34 mouse cellular contexts compared by ENCODE assay signal in the genomic region with DNA sequence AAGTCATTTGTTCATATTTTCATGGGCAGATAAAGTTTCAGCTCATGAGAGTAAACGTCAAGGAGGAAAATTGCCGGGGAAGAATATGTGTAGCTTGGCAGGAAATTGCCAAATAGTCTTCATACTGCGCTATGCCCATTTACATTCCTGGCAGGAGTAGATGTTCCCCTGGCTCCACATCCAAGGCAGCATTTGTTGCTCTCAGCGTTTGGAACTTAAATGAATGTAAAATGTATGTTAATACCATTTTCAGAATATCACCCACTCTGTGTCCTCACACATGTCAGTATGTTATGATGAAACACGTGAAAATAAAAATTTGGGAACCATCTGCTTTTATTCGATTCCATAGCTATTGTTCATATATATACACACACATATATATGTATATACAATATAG. TPM values are rescaled to one million over a fixed set of nuclear protein-coding genes. Genes with fewer than 3 reads are reported as not detected.
DNase-seq lines count a peak whose midpoint lies in the region; ATAC-seq and TF ChIP-seq lines count a peak whose summit lies in the region.
"Had no signal": no experiment of that assay in that cellular context is flagged by ENCODE, and none has a peak within 500 bp of the region (broad histone marks: within the 10 kb centered on the region; RNA-seq: fewer than 3 reads in every experiment).

No protein-coding gene starts in this region.

- no peak overlapping the region for H3K4me3 ChIP-seq in embryonic facial prominence, embryonic 14.5 days (ENCODE audit: low read depth, low read length)
- no peak overlapping the region for H3K4me3 ChIP-seq in embryonic facial prominence, embryonic 10.5 days
- H3K4me3 ChIP-seq in forebrain, embryonic 15.5 days, result no peak overlapping the region
- no peak overlapping the region for H3K4me3 ChIP-seq in forebrain, embryonic 10.5 days
- H3K4me3 ChIP-seq in forebrain, postnatal 0 days (ENCODE audit: low read depth, low read length), result no peak overlapping the region
- H3K4me3 ChIP-seq in intestine, embryonic 16.5 days (ENCODE audit: low read length), result no peak overlapping the region
- H3K4me3 ChIP-seq: embryonic facial prominence, embryonic 15.5 days; heart, adult 2 months; heart, embryonic 10.5 days; heart, embryonic 13.5 days had no signal

- no peak overlapping the region for H3K4me2 ChIP-seq in embryonic facial prominence, embryonic 14.5 days (ENCODE audit: low read depth, low read length)
- no peak overlapping the region for H3K4me2 ChIP-seq in forebrain, embryonic 15.5 days (replicated peaks)
- H3K4me2 ChIP-seq in forebrain, postnatal 0 days (ENCODE audit: low read depth), result no peak overlapping the region
- H3K4me2 ChIP-seq in intestine, embryonic 16.5 days (ENCODE audit: low read depth, low read length), result no peak overlapping the region
- H3K4me2 ChIP-seq: embryonic facial prominence, embryonic 15.5 days; heart, embryonic 13.5 days; hindbrain, embryonic 14.5 days had no signal

- no peak for ATAC-seq in embryonic facial prominence, embryonic 14.5 days (ENCODE audit: low read depth)
- ATAC-seq in forebrain, embryonic 15.5 days (replicated peaks), result peak; percentile 66; the same call in 1 of the 2 replicates
- peak; percentile 69 for ATAC-seq in forebrain, postnatal 0 days
- ATAC-seq in intestine, embryonic 16.5 days, result no peak
- ATAC-seq: activated CD4-positive, CD25-positive, alpha-beta regulatory T cell, adult 4 months; hindbrain, postnatal 0 days; inflammation-experienced regulatory T-cells, adult 6 months; intestine, postnatal 0 days had no signal

- no peaks in the 10 kb centered on the region for H3K4me1 ChIP-seq in embryonic facial prominence, embryonic 14.5 days (ENCODE audit: control insufficient read depth, insufficient read depth, low read length)
- no peaks in the 10 kb centered on the region for H3K4me1 ChIP-seq in embryonic facial prominence, embryonic 10.5 days
- H3K4me1 ChIP-seq in forebrain, embryonic 15.5 days, result no peaks in the 10 kb centered on the region
- H3K4me1 ChIP-seq in forebrain, embryonic 10.5 days, result no peaks in the 10 kb centered on the region
- H3K4me1 ChIP-seq in forebrain, postnatal 0 days (ENCODE audit: insufficient read depth), result no peaks in the 10 kb centered on the region
- no peaks in the 10 kb centered on the region for H3K4me1 ChIP-seq in intestine, embryonic 16.5 days (ENCODE audit: control insufficient read depth, insufficient read depth, low read length)
- H3K4me1 ChIP-seq: embryonic facial prominence, embryonic 15.5 days; heart, embryonic 10.5 days; heart, embryonic 13.5 days had no signal

- no peaks in the 10 kb centered on the region for H3K9me3 ChIP-seq in embryonic facial prominence, embryonic 14.5 days (ENCODE audit: control insufficient read depth, low read length)
- H3K9me3 ChIP-seq in embryonic facial prominence, embryonic 10.5 days, result no peaks in the 10 kb centered on the region
- H3K9me3 ChIP-seq in forebrain, embryonic 15.5 days, result no peaks in the 10 kb centered on the region
- no peaks in the 10 kb centered on the region for H3K9me3 ChIP-seq in forebrain, embryonic 10.5 days
- no peaks in the 10 kb centered on the region for H3K9me3 ChIP-seq in forebrain, postnatal 0 days (ENCODE audit: low read length)
- H3K9me3 ChIP-seq in intestine, embryonic 16.5 days (ENCODE audit: control insufficient read depth, low read length), result no peaks in the 10 kb centered on the region
- H3K9me3 ChIP-seq: embryonic facial prominence, embryonic 15.5 days; heart, embryonic 10.5 days; heart, embryonic 13.5 days had no signal

- 69% methylated on average over 6 of the region's 6 CpGs for WGBS in embryonic facial prominence, embryonic 14.5 days
- WGBS in embryonic facial prominence, embryonic 10.5 days, result 90% methylated on average over 6 of the region's 6 CpGs
- 66% methylated on average over 6 of the region's 6 CpGs for WGBS in forebrain, embryonic 15.5 days
- WGBS in forebrain, embryonic 10.5 days, result 94% methylated on average over 6 of the region's 6 CpGs
- WGBS in forebrain, postnatal 0 days, result 65% methylated on average over 6 of the region's 6 CpGs
- 82% methylated on average over 6 of the region's 6 CpGs for WGBS in intestine, embryonic 16.5 days

- no peaks in the 10 kb centered on the region for H3K36me3 ChIP-seq in embryonic facial prominence, embryonic 14.5 days (ENCODE audit: control insufficient read depth, insufficient read depth, low read length)
- H3K36me3 ChIP-seq in embryonic facial prominence, embryonic 10.5 days (replicated peaks), result no peaks in the 10 kb centered on the region
- no peaks in the 10 kb centered on the region for H3K36me3 ChIP-seq in forebrain, embryonic 15.5 days
- no peaks in the 10 kb centered on the region for H3K36me3 ChIP-seq in forebrain, embryonic 10.5 days (replicated peaks)
- no peaks in the 10 kb centered on the region for H3K36me3 ChIP-seq in forebrain, postnatal 0 days (ENCODE audit: insufficient read depth)
- no peaks in the 10 kb centered on the region for H3K36me3 ChIP-seq in intestine, embryonic 16.5 days (ENCODE audit: control insufficient read depth, insufficient read depth, low read length)
- H3K36me3 ChIP-seq: embryonic facial prominence, embryonic 15.5 days; heart, embryonic 10.5 days; heart, embryonic 13.5 days had no signal

- DNase-seq in embryonic facial prominence, embryonic 14.5 days (ENCODE audit: low spot score), result peak; percentile 2
- DNase-seq in embryonic facial prominence, embryonic 10.5 days (ENCODE audit: low spot score), result no peak
- DNase-seq in forebrain, embryonic 10.5 days (ENCODE audit: extremely low spot score, low spot score), result no peak
- peak; percentile 81 for DNase-seq in forebrain, postnatal 0 days
- DNase-seq: adrenal gland, adult 8-10 months; adrenal gland, postnatal 25 days; cerebellum, adult 11-12 months; cerebellum, adult 8-10 months; cerebellum, postnatal 10 days; cerebellum, postnatal 36 days; embryo, embryonic 11 days; gastrocnemius, postnatal 10 days; gastrocnemius, postnatal 36 days; heart, adult 2 months; heart, postnatal 14 days; heart, postnatal 4 days; kidney, adult 2 months had no signal

- H3K9ac ChIP-seq in embryonic facial prominence, embryonic 14.5 days (ENCODE audit: low read depth, low read length), result no peak overlapping the region
- H3K9ac ChIP-seq in forebrain, embryonic 15.5 days (replicated peaks), result no peak overlapping the region
- no peak overlapping the region for H3K9ac ChIP-seq in forebrain, postnatal 0 days
- no peak overlapping the region for H3K9ac ChIP-seq in intestine, embryonic 16.5 days (ENCODE audit: low read depth, low read length)
- H3K9ac ChIP-seq: embryonic facial prominence, embryonic 15.5 days; heart, embryonic 13.5 days; hindbrain, embryonic 14.5 days had no signal

- TF ChIP-seq CTCF in forebrain, postnatal 0 days (IDR thresholded peaks at IDR 0.05; ENCODE audit: low read depth), result no peak

- H3K27me3 ChIP-seq in embryonic facial prominence, embryonic 14.5 days (replicated peaks; ENCODE audit: control insufficient read depth, insufficient read depth, low read length), result no peaks in the 10 kb centered on the region
- no peaks in the 10 kb centered on the region for H3K27me3 ChIP-seq in embryonic facial prominence, embryonic 10.5 days (replicated peaks; ENCODE audit: low read depth, poor library complexity, severe bottlenecking)
- no peaks in the 10 kb centered on the region for H3K27me3 ChIP-seq in forebrain, embryonic 15.5 days
- H3K27me3 ChIP-seq in forebrain, embryonic 10.5 days (ENCODE audit: poor library complexity, severe bottlenecking), result no peaks in the 10 kb centered on the region
- no peaks in the 10 kb centered on the region for H3K27me3 ChIP-seq in forebrain, postnatal 0 days (ENCODE audit: insufficient read depth, low read length)
- H3K27me3 ChIP-seq in intestine, embryonic 16.5 days (replicated peaks; ENCODE audit: control insufficient read depth, insufficient read depth, low read length), result no peaks in the 10 kb centered on the region
- H3K27me3 ChIP-seq: embryonic facial prominence, embryonic 15.5 days; heart, embryonic 13.5 days had no signal

- H3K27ac ChIP-seq in embryonic facial prominence, embryonic 14.5 days (replicated peaks; ENCODE audit: low read depth, low read length), result no peak overlapping the region
- H3K27ac ChIP-seq in embryonic facial prominence, embryonic 10.5 days (replicated peaks), result no peak overlapping the region
- H3K27ac ChIP-seq in forebrain, embryonic 15.5 days (replicated peaks), result no peak overlapping the region
- H3K27ac ChIP-seq in forebrain, embryonic 10.5 days, result no peak overlapping the region
- no peak overlapping the region for H3K27ac ChIP-seq in forebrain, postnatal 0 days (ENCODE audit: low read depth, low read length)
- no peak overlapping the region for H3K27ac ChIP-seq in intestine, embryonic 16.5 days (ENCODE audit: low read length)
- H3K27ac ChIP-seq: embryonic facial prominence, embryonic 15.5 days; heart, adult 2 months; heart, embryonic 10.5 days; heart, embryonic 13.5 days; hindbrain, embryonic 14.5 days; hindbrain, postnatal 0 days had no signal

RNA-seq across cellular contexts. Expression of a gene that starts 2.0 kb away (rescaled TPM):
- not detected in 2 replicates for polyA plus RNA-seq in embryonic facial prominence, embryonic 14.5 days (2014; fragmentation: Nextera tagmentation; extraction: Ambion mirVana)
- not detected in 2 replicates for polyA plus RNA-seq in embryonic facial prominence, embryonic 10.5 days (2016; fragmentation: Nextera tagmentation; extraction: Ambion mirVana)
- not detected in 2 replicates for polyA plus RNA-seq in forebrain, embryonic 15.5 days (2015; fragmentation: Nextera tagmentation; extraction: Ambion mirVana)
- not detected in 2 replicates for polyA plus RNA-seq in forebrain, embryonic 10.5 days (2016; fragmentation: Nextera tagmentation; extraction: Ambion mirVana)
- not detected in 2 replicates for total RNA-seq in forebrain, postnatal 0 days (2014; rRNA removed)
- not detected in 2 replicates for polyA plus RNA-seq in forebrain, postnatal 0 days (2015; fragmentation: Nextera tagmentation; extraction: Ambion mirVana)
- polyA plus RNA-seq in intestine, embryonic 16.5 days (2015; fragmentation: Nextera tagmentation; extraction: Ambion mirVana), result not detected in 2 replicates
- total RNA-seq: adrenal gland, adult 8-10 months; adrenal gland, postnatal 25 days; ES-E14; gastrocnemius, adult 18-20 months; gastrocnemius, postnatal 10 days; gastrocnemius, postnatal 36 days; granulocyte monocyte progenitor cell, adult 5-6 weeks; heart, adult 2 months; heart, postnatal 14 days; heart, postnatal 4 days; hindbrain, postnatal 0 days had no signal
- polyA plus RNA-seq: activated CD4-positive, CD25-positive, alpha-beta regulatory T cell, adult 4 months; cortical plate, adult 2 months; embryonic facial prominence, embryonic 11.5 days; embryonic facial prominence, embryonic 15.5 days; heart, adult 2 months; heart, embryonic 10.5 days; heart, embryonic 13.5 days; heart, embryonic 16.5 days; hindbrain, embryonic 11.5 days; hindbrain, embryonic 14.5 days; hindbrain, postnatal 0 days; inflammation-experienced regulatory T-cells, adult 6 months; intestine, postnatal 0 days; kidney, adult 2 months had no signal

RNA-seq across cellular contexts. Expression of a gene that starts 9.0 kb away (rescaled TPM):
- not detected in 2 replicates for polyA plus RNA-seq in embryonic facial prominence, embryonic 14.5 days (2014; fragmentation: Nextera tagmentation; extraction: Ambion mirVana)
- polyA plus RNA-seq in embryonic facial prominence, embryonic 10.5 days (2016; fragmentation: Nextera tagmentation; extraction: Ambion mirVana), result not detected in 2 replicates
- polyA plus RNA-seq in forebrain, embryonic 15.5 days (2015; fragmentation: Nextera tagmentation; extraction: Ambion mirVana), result not detected in 2 replicates
- not detected in 2 replicates for polyA plus RNA-seq in forebrain, embryonic 10.5 days (2016; fragmentation: Nextera tagmentation; extraction: Ambion mirVana)
- not detected in 2 replicates for total RNA-seq in forebrain, postnatal 0 days (2014; rRNA removed)
- polyA plus RNA-seq in forebrain, postnatal 0 days (2015; fragmentation: Nextera tagmentation; extraction: Ambion mirVana), result not detected in 2 replicates
- not detected in 2 replicates for polyA plus RNA-seq in intestine, embryonic 16.5 days (2015; fragmentation: Nextera tagmentation; extraction: Ambion mirVana)
- total RNA-seq: adrenal gland, adult 8-10 months; adrenal gland, postnatal 25 days; ES-E14; gastrocnemius, adult 18-20 months; gastrocnemius, postnatal 10 days; gastrocnemius, postnatal 36 days; granulocyte monocyte progenitor cell, adult 5-6 weeks; heart, adult 2 months; heart, postnatal 14 days; heart, postnatal 4 days; hindbrain, postnatal 0 days had no signal
- polyA plus RNA-seq: activated CD4-positive, CD25-positive, alpha-beta regulatory T cell, adult 4 months; cortical plate, adult 2 months; embryonic facial prominence, embryonic 11.5 days; embryonic facial prominence, embryonic 15.5 days; heart, adult 2 months; heart, embryonic 10.5 days; heart, embryonic 13.5 days; heart, embryonic 16.5 days; hindbrain, embryonic 11.5 days; hindbrain, embryonic 14.5 days; hindbrain, postnatal 0 days; inflammation-experienced regulatory T-cells, adult 6 months; intestine, postnatal 0 days; kidney, adult 2 months had no signal

RNA-seq across cellular contexts. Expression of a gene that starts 9.4 kb away (rescaled TPM):
- not detected in 2 replicates for polyA plus RNA-seq in embryonic facial prominence, embryonic 14.5 days (2014; fragmentation: Nextera tagmentation; extraction: Ambion mirVana)
- polyA plus RNA-seq in embryonic facial prominence, embryonic 10.5 days (2016; fragmentation: Nextera tagmentation; extraction: Ambion mirVana), result not detected in 2 replicates
- polyA plus RNA-seq in forebrain, embryonic 15.5 days (2015; fragmentation: Nextera tagmentation; extraction: Ambion mirVana), result not detected in 2 replicates
- not detected in 2 replicates for polyA plus RNA-seq in forebrain, embryonic 10.5 days (2016; fragmentation: Nextera tagmentation; extraction: Ambion mirVana)
- not detected in 2 replicates for total RNA-seq in forebrain, postnatal 0 days (2014; rRNA removed)
- polyA plus RNA-seq in forebrain, postnatal 0 days (2015; fragmentation: Nextera tagmentation; extraction: Ambion mirVana), result not detected in 2 replicates
- polyA plus RNA-seq in intestine, embryonic 16.5 days (2015; fragmentation: Nextera tagmentation; extraction: Ambion mirVana), result not detected in 2 replicates
- total RNA-seq: adrenal gland, adult 8-10 months; adrenal gland, postnatal 25 days; ES-E14; gastrocnemius, postnatal 10 days; gastrocnemius, postnatal 36 days; granulocyte monocyte progenitor cell, adult 5-6 weeks; heart, adult 2 months; heart, postnatal 14 days; heart, postnatal 4 days; hindbrain, postnatal 0 days had no signal
- polyA plus RNA-seq: activated CD4-positive, CD25-positive, alpha-beta regulatory T cell, adult 4 months; cortical plate, adult 2 months; embryonic facial prominence, embryonic 11.5 days; embryonic facial prominence, embryonic 15.5 days; heart, adult 2 months; heart, embryonic 10.5 days; heart, embryonic 13.5 days; heart, embryonic 16.5 days; hindbrain, embryonic 11.5 days; hindbrain, embryonic 14.5 days; hindbrain, postnatal 0 days; inflammation-experienced regulatory T-cells, adult 6 months; intestine, postnatal 0 days; kidney, adult 2 months had no signal

RNA-seq across cellular contexts. Expression of a gene that starts 12.8 kb away (rescaled TPM):
- polyA plus RNA-seq in embryonic facial prominence, embryonic 14.5 days (2014; fragmentation: Nextera tagmentation; extraction: Ambion mirVana), result not detected in 2 replicates
- polyA plus RNA-seq in embryonic facial prominence, embryonic 10.5 days (2016; fragmentation: Nextera tagmentation; extraction: Ambion mirVana), result not detected in 2 replicates
- polyA plus RNA-seq in forebrain, embryonic 15.5 days (2015; fragmentation: Nextera tagmentation; extraction: Ambion mirVana), result not detected in 2 replicates
- not detected in 2 replicates for polyA plus RNA-seq in forebrain, embryonic 10.5 days (2016; fragmentation: Nextera tagmentation; extraction: Ambion mirVana)
- not detected in 2 replicates for total RNA-seq in forebrain, postnatal 0 days (2014; rRNA removed)
- polyA plus RNA-seq in forebrain, postnatal 0 days (2015; fragmentation: Nextera tagmentation; extraction: Ambion mirVana), result not detected in 2 replicates
- polyA plus RNA-seq in intestine, embryonic 16.5 days (2015; fragmentation: Nextera tagmentation; extraction: Ambion mirVana), result not detected in 2 replicates
- total RNA-seq: adrenal gland, adult 8-10 months; adrenal gland, postnatal 25 days; ES-E14; gastrocnemius, adult 18-20 months; gastrocnemius, postnatal 10 days; gastrocnemius, postnatal 36 days; granulocyte monocyte progenitor cell, adult 5-6 weeks; heart, adult 2 months; heart, postnatal 14 days; heart, postnatal 4 days; hindbrain, postnatal 0 days had no signal
- polyA plus RNA-seq: activated CD4-positive, CD25-positive, alpha-beta regulatory T cell, adult 4 months; cortical plate, adult 2 months; embryonic facial prominence, embryonic 11.5 days; embryonic facial prominence, embryonic 15.5 days; heart, adult 2 months; heart, embryonic 10.5 days; heart, embryonic 13.5 days; heart, embryonic 16.5 days; hindbrain, embryonic 11.5 days; hindbrain, embryonic 14.5 days; hindbrain, postnatal 0 days; inflammation-experienced regulatory T-cells, adult 6 months; intestine, postnatal 0 days; kidney, adult 2 months had no signal

RNA-seq across cellular contexts. Expression of a gene that starts 17.7 kb away (rescaled TPM):
- polyA plus RNA-seq in embryonic facial prominence, embryonic 14.5 days (2014; fragmentation: Nextera tagmentation; extraction: Ambion mirVana), result not detected in 2 replicates
- not detected in 2 replicates for polyA plus RNA-seq in embryonic facial prominence, embryonic 10.5 days (2016; fragmentation: Nextera tagmentation; extraction: Ambion mirVana)
- polyA plus RNA-seq in forebrain, embryonic 15.5 days (2015; fragmentation: Nextera tagmentation; extraction: Ambion mirVana), result not detected in 2 replicates
- polyA plus RNA-seq in forebrain, embryonic 10.5 days (2016; fragmentation: Nextera tagmentation; extraction: Ambion mirVana), result not detected in 2 replicates
- not detected in 2 replicates for total RNA-seq in forebrain, postnatal 0 days (2014; rRNA removed)
- polyA plus RNA-seq in forebrain, postnatal 0 days (2015; fragmentation: Nextera tagmentation; extraction: Ambion mirVana), result not detected in 2 replicates
- not detected in 2 replicates for polyA plus RNA-seq in intestine, embryonic 16.5 days (2015; fragmentation: Nextera tagmentation; extraction: Ambion mirVana)
- total RNA-seq: adrenal gland, adult 8-10 months; adrenal gland, postnatal 25 days; ES-E14; gastrocnemius, adult 18-20 months; gastrocnemius, postnatal 10 days; gastrocnemius, postnatal 36 days; granulocyte monocyte progenitor cell, adult 5-6 weeks; heart, adult 2 months; heart, postnatal 14 days; heart, postnatal 4 days; hindbrain, postnatal 0 days had no signal
- polyA plus RNA-seq: activated CD4-positive, CD25-positive, alpha-beta regulatory T cell, adult 4 months; cortical plate, adult 2 months; embryonic facial prominence, embryonic 11.5 days; embryonic facial prominence, embryonic 15.5 days; heart, adult 2 months; heart, embryonic 10.5 days; heart, embryonic 13.5 days; heart, embryonic 16.5 days; hindbrain, embryonic 11.5 days; hindbrain, embryonic 14.5 days; hindbrain, postnatal 0 days; inflammation-experienced regulatory T-cells, adult 6 months; intestine, postnatal 0 days; kidney, adult 2 months had no signal

Comparison
In these comparisons a context has a peak if more than half of its experiments do, and no peak if none do; other contexts are left out.
1. DNase-seq: peak in embryonic facial prominence, embryonic 14.5 days (single experiment) and forebrain, postnatal 0 days (single experiment); none in embryonic facial prominence, embryonic 10.5 days (single experiment) and forebrain, embryonic 10.5 days (single experiment).
2. ATAC-seq: peak in forebrain, embryonic 15.5 days (single experiment) and forebrain, postnatal 0 days (single experiment); none in embryonic facial prominence, embryonic 14.5 days (single experiment) and intestine, embryonic 16.5 days (single experiment).